Mouse (Mus musculus): ENCODE measurements around the gene Pkm. TPM values are rescaled to one million over a fixed set of nuclear protein-coding genes. Genes with fewer than 3 reads are reported as not detected.

Gene Pkm
- total and polyA plus RNA-seq, 2 experiments from 2014 or later, result 1,312 to 1,588 TPM

DNA sequence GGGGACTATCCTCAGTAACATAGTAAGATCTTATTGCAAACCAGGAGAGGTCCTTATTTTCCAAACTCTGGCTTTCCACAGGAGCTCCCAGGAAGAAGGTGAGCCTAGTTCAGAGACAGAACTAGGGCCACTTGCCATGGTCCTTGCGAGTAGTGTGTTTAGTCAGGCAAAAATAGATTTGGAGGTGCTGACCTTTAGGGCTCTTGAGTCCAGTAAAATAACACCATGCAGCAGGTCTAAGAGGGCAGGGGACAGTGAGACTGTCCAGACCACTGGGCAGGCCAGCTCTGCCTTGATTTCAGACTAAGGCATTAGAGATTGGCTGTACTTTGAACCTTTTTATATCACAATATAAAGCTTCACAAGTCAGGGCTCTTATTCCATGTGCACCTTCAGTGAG is 10.6 kb downstream of the Pkm start:
- Histone ChIP-seq H3K36me3 (replicated peaks; ENCODE audit: control insufficient read depth, insufficient read depth, low read length) (peaks cover 71% of the 10 kb centered on the region), H3K4me1 (ENCODE audit: control insufficient read depth, insufficient read depth) (peaks cover 38% of the 10 kb centered on the region), H3K9ac (replicated peaks; ENCODE audit: low read depth, low read length) (no peak overlapping the region), H3K9me3 (replicated peaks; ENCODE audit: control insufficient read depth, low read length) (no peaks in the 10 kb centered on the region), H3K4me3 (ENCODE audit: low read depth, low read length) (no peak overlapping the region), H3K27me3 (ENCODE audit: control insufficient read depth, insufficient read depth, low read length) (no peaks in the 10 kb centered on the region), H3K27ac (ENCODE audit: low read depth) (peak overlapping the region; percentile 71), H3K4me2 (ENCODE audit: low read depth, low read length) (no peak overlapping the region)
- 24% methylated on average over 1 of the region's 1 CpGs for WGBS
- TF ChIP-seq CTCF (IDR thresholded peaks at IDR 0.05; ENCODE audit: low read depth) (no peak), EP300 (IDR thresholded peaks at IDR 0.05; ENCODE audit: low read depth) (no peak)
- ATAC-seq (ENCODE audit: insufficient read depth, low read depth) (peak; percentile 49), DNase-seq (ENCODE audit: low spot score) (no peak)

- ATAC-seq (ENCODE audit: insufficient read depth, low read depth) (peak; percentile 71), DNase-seq (ENCODE audit: low spot score) (peak; percentile 61)
- no peak overlapping the region for H3K4me2 ChIP-seq (ENCODE audit: low read depth, low read length)
- no peak for TF ChIP-seq CTCF (IDR thresholded peaks at IDR 0.05; ENCODE audit: low read depth)
- TF ChIP-seq EP300 (IDR thresholded peaks at IDR 0.05; ENCODE audit: low read depth), result peak; percentile 60; the same call in 1 of the 2 replicates
- no peak overlapping the region for H3K9ac ChIP-seq (replicated peaks; ENCODE audit: low read depth, low read length)
- H3K4me1 ChIP-seq (ENCODE audit: control insufficient read depth, insufficient read depth), result peaks cover 36% of the 10 kb centered on the region
- no peaks in the 10 kb centered on the region for H3K27me3 ChIP-seq (ENCODE audit: control insufficient read depth, insufficient read depth, low read length)
- H3K4me3 ChIP-seq (ENCODE audit: low read depth, low read length), result no peak overlapping the region
- 24% methylated on average over 4 of the region's 4 CpGs for WGBS
- H3K27ac ChIP-seq (ENCODE audit: low read depth), result peak overlapping the region; percentile 71
- peaks cover 74% of the 10 kb centered on the region for H3K36me3 ChIP-seq (replicated peaks; ENCODE audit: control insufficient read depth, insufficient read depth, low read length)
- no peaks in the 10 kb centered on the region for H3K9me3 ChIP-seq (replicated peaks; ENCODE audit: control insufficient read depth, low read length)
These were observed 11.1 kb downstream of the Pkm start for GRCm38 (mm10) chr9:59667250-59667649.

- Histone ChIP-seq H3K27ac (ENCODE audit: low read depth) (peak overlapping the region; percentile 71), H3K4me1 (ENCODE audit: control insufficient read depth, insufficient read depth) (peaks cover 35% of the 10 kb centered on the region), H3K36me3 (replicated peaks; ENCODE audit: control insufficient read depth, insufficient read depth, low read length) (peaks cover 78% of the 10 kb centered on the region), H3K4me2 (ENCODE audit: low read depth, low read length) (no peak overlapping the region), H3K9me3 (replicated peaks; ENCODE audit: control insufficient read depth, low read length) (no peaks in the 10 kb centered on the region), H3K27me3 (ENCODE audit: control insufficient read depth, insufficient read depth, low read length) (no peaks in the 10 kb centered on the region), H3K9ac (replicated peaks; ENCODE audit: low read depth, low read length) (no peak overlapping the region), H3K4me3 (ENCODE audit: low read depth, low read length) (no peak overlapping the region)
- ATAC-seq (ENCODE audit: insufficient read depth, low read depth) (no peak), DNase-seq (ENCODE audit: low spot score) (no peak)
- TF ChIP-seq EP300 (IDR thresholded peaks at IDR 0.05; ENCODE audit: low read depth) (no peak), CTCF (IDR thresholded peaks at IDR 0.05; ENCODE audit: low read depth) (no peak)
- WGBS, result 68% methylated on average over 6 of the region's 6 CpGs
These were observed 11.7 kb downstream of the Pkm start for GRCm38 (mm10) chr9:59667904-59668303.

- peaks cover 84% of the 10 kb centered on the region for H3K36me3 ChIP-seq (replicated peaks; ENCODE audit: control insufficient read depth, insufficient read depth, low read length)
- no peaks in the 10 kb centered on the region for H3K27me3 ChIP-seq (ENCODE audit: control insufficient read depth, insufficient read depth, low read length)
- no peak overlapping the region for H3K4me3 ChIP-seq (ENCODE audit: low read depth, low read length)
These were observed 12.3 kb downstream of the Pkm start for GRCm38 (mm10) chr9:59668473-59668872.

GRCm38 (mm10) chr9:59669172-59669571 is 13.0 kb downstream of the Pkm start:
- H3K36me3 ChIP-seq (replicated peaks; ENCODE audit: control insufficient read depth, insufficient read depth, low read length), result peaks cover 91% of the 10 kb centered on the region
- 76% methylated on average over 4 of the region's 4 CpGs for WGBS
- H3K4me3 ChIP-seq (ENCODE audit: low read depth, low read length), result no peak overlapping the region
- DNase-seq (ENCODE audit: low spot score) (no peak), ATAC-seq (ENCODE audit: insufficient read depth, low read depth) (no peak)
- H3K4me2 ChIP-seq (ENCODE audit: low read depth, low read length), result no peak overlapping the region
- TF ChIP-seq EP300 (IDR thresholded peaks at IDR 0.05; ENCODE audit: low read depth), result no peak
- TF ChIP-seq CTCF (IDR thresholded peaks at IDR 0.05; ENCODE audit: low read depth), result peak; percentile 44
- H3K27me3 ChIP-seq (ENCODE audit: control insufficient read depth, insufficient read depth, low read length), result no peaks in the 10 kb centered on the region
- H3K4me1 ChIP-seq (ENCODE audit: control insufficient read depth, insufficient read depth), result peaks cover 25% of the 10 kb centered on the region
- no peak overlapping the region for H3K9ac ChIP-seq (replicated peaks; ENCODE audit: low read depth, low read length)
- no peaks in the 10 kb centered on the region for H3K9me3 ChIP-seq (replicated peaks; ENCODE audit: control insufficient read depth, low read length)
- H3K27ac ChIP-seq (ENCODE audit: low read depth), result no peak overlapping the region

More at GRCm38 (mm10) chr9:59668473-59668872, 12.3 kb downstream of the Pkm start:
- no peak overlapping the region for H3K27ac ChIP-seq (ENCODE audit: low read depth)
- TF ChIP-seq EP300 (IDR thresholded peaks at IDR 0.05; ENCODE audit: low read depth) (no peak), CTCF (IDR thresholded peaks at IDR 0.05; ENCODE audit: low read depth) (no peak)
- no peaks in the 10 kb centered on the region for H3K9me3 ChIP-seq (replicated peaks; ENCODE audit: control insufficient read depth, low read length)
- DNase-seq (ENCODE audit: low spot score), result no peak
- H3K4me2 ChIP-seq (ENCODE audit: low read depth, low read length), result no peak overlapping the region
- H3K4me1 ChIP-seq (ENCODE audit: control insufficient read depth, insufficient read depth), result peaks cover 29% of the 10 kb centered on the region
- ATAC-seq (ENCODE audit: insufficient read depth, low read depth), result no peak
- H3K9ac ChIP-seq (replicated peaks; ENCODE audit: low read depth, low read length), result no peak overlapping the region
- WGBS, result 82% methylated on average over 7 of the region's 7 CpGs
